Mouse (Mus musculus) cortical plate, adult 2 months (tissue): Measurements from ENCODE around the gene Olfr1313.

Source experiments
- CTCF ChIP-seq: fragments of 200-500 bp; IDR thresholded peaks from 2 replicates; pipeline ENCODE4 v1.5.1; 2011; ENCODE audit warnings: mild to moderate bottlenecking, control low read depth, low read length; ENCODE audit not compliant: insufficient read depth; ENCODE audit errors: extremely low read depth
- POLR2A ChIP-seq: fragments of 200-500 bp; IDR thresholded peaks from 2 replicates; pipeline ENCODE4 v1.6.1; 2011; ENCODE audit warnings: mild to moderate bottlenecking, low read length, control low read depth; ENCODE audit not compliant: insufficient read depth; ENCODE audit errors: extremely low read depth

DNA sequence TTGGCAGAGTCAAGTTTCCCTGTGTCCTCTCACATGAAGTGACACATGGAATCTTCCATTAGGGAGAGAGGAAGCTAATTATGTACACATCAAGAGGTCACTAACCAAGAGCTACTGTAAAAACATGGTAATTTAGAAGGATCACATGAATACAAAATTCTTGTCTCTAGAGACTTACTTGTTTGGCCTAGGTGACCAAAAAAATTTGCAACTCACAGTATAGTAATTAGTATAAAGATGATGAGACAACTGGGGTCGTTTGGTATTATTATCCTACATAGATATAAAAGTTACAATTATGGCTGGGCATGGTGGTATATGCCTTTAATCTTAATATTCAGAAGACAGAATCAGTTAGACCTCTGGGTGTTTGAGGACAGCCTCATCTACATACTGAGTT lies 27.5 kb downstream of the Olfr1313 start, which contains the start of gene Olfr1312:
- no peak for TF ChIP-seq POLR2A
- no peak for TF ChIP-seq CTCF
